Mouse (Mus musculus) heart, postnatal 0 days (tissue): ENCODE results near the gene Tulp4.
"Not testable (repeated sequence)": the region's sequence is repeated elsewhere in the genome, so short reads cannot be mapped to it uniquely, and the experiment has no call there.

Experiments
- CTCF ChIP-seq: IDR thresholded peaks from 2 replicates; pipeline ENCODE4 v1.5.1; 2016; ENCODE audit warnings: antibody characterized with exemption, control low read depth, low read depth
- EP300 ChIP-seq: IDR thresholded peaks from 2 replicates; pipeline ENCODE4 v1.6.1; 2016; ENCODE audit warnings: antibody characterized with exemption, low read depth

DNA sequence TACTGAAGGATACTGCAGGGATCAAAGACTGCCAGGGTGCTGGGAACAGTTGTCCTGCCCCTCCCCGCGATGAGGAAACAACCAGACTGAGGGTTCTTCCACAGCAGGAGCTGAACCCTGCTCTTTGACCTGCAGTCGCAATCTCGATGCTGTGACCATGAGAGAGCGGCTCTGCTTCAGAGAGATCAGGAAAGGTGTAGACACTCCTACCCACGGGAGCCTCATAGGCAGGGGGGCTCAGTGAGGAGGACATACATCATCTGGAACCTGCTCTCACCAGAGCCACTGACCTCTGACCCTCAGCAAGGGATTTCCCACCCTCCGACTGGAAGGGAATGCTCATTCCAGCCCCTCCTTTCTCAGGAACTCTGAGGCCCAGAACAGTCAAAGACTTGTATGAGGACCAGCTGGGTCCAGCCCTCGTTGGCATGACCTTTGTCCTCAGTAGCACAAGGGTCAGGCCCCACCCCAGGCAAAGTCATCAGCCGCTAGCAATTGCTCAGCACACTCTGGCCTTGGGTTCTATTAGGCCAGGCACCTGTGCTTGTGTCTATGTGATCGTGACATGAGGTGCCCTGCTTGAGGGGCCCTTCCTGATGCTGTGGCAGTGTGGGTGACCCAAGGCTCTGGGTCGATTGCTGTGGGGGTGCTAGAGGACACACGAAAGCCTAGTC lies 194.1 kb downstream of the Tulp4 start:
- not testable (repeated sequence) for TF ChIP-seq EP300, CTCF
